Mouse (Mus musculus) ES-E14 (cell line): Measurements from ENCODE around the gene Rcbtb1.

Source experiments
- CHD2 ChIP-seq: IDR thresholded peaks from 2 replicates; pipeline ENCODE4 v1.6.1; 2014; ENCODE audit warnings: mild to moderate bottlenecking, low read depth, low read length, inconsistent platforms
- HCFC1 ChIP-seq: IDR thresholded peaks from 2 replicates; pipeline ENCODE4 v1.6.1; 2012; ENCODE audit warnings: low read length, inconsistent platforms, borderline replicate concordance; ENCODE audit not compliant: insufficient read depth
- MAFK ChIP-seq: IDR thresholded peaks from 2 replicates; pipeline ENCODE4 v1.6.1; 2014; ENCODE audit warnings: mild to moderate bottlenecking, low read depth, low read length, inconsistent platforms; ENCODE audit not compliant: insufficient read depth
- ZC3H11A ChIP-seq: IDR thresholded peaks from 2 replicates; pipeline ENCODE4 v1.6.1; 2012; ENCODE audit warnings: low read depth, mild to moderate bottlenecking, inconsistent platforms, low read length, borderline replicate concordance
- ZNF384 ChIP-seq: IDR thresholded peaks from 2 replicates; pipeline ENCODE4 v1.6.1; 2012; ENCODE audit warnings: low read depth, low read length, inconsistent platforms

- no peak for TF ChIP-seq CHD2
- TF ChIP-seq ZC3H11A = no peak
- no peak for TF ChIP-seq HCFC1
- no peak for TF ChIP-seq MAFK
- TF ChIP-seq ZNF384 = no peak
These were observed 8.0 kb downstream of the Rcbtb1 start for GRCm38 (mm10) chr14:59209003-59209402.
